Mouse (Mus musculus): ENCODE measurements around the gene Nxph1. TPM values are rescaled to one million over a fixed set of nuclear protein-coding genes. Genes with fewer than 3 reads are reported as not detected.

Nxph1 gene
- not detected for total RNA-seq (2021)
- long read RNA-seq, experiment 1: 0 reads
- long read RNA-seq, experiment 2: 0 reads

GRCm38 (mm10) chr6:8948131-8948470 is at the start of gene Nxph1:
TSS of gene Nxph1 (plus strand) at chr6:8948431.
- intact Hi-C loops (cut with DNase I): no loop called here
- DNase-seq: no peak

DNA sequence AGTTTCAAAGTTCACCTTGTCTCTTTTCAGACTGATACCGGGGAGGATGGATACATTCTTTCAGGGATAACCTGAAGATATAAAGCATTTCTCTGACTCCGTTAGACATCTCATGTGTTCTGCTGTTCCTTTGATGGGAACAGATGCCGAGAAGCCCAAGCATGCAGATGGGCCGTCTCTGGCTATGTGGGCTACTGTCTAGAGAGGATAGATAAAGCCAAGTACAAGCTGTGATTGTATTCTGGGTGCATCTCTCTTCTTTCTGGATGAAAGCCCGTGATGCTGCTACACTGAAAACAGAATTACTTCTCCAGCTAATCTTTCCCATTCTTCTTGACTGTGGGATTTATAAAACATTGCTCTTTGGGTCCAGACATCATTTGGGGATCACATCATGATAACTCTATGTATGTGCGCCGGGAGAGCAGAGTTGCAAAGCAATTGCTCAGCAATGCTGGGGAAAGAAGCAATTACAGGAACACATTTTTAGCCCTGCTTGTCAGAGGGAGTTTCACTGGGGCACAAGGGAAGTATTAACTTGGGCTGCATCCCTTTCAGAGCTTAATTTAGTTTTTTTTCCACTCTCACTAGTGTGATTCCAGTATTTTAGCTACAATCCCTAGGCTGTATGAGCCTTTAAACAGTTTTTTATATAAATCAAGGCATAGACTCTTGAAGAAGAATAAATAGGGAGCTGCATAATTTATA is 48.1 kb upstream of the Nxph1 start:
- intact Hi-C loops (cut with DNase I): no loop called here
- DNase-seq: no peak

DNA sequence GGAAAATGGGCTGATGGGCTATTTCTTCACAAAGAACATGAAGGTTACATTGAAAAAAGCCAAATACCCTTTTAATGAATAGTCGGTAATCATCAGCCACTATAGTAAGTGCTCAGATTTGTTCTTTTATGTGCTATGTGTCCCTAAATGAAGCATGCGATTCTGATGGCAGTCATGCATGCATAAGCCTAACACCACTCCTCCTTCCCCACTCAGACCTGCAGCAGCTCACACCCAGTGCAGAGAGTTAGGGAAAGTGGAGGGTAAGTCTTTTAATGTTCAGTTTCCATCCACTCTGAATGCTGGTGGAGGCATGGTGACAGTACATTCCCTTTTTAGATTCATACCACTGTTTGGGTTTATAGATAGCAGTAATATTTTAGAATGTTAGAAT is 47.5 kb upstream of the Nxph1 start:
- intact Hi-C loops (cut with DNase I): no loop called here
- no peak for DNase-seq

DNA sequence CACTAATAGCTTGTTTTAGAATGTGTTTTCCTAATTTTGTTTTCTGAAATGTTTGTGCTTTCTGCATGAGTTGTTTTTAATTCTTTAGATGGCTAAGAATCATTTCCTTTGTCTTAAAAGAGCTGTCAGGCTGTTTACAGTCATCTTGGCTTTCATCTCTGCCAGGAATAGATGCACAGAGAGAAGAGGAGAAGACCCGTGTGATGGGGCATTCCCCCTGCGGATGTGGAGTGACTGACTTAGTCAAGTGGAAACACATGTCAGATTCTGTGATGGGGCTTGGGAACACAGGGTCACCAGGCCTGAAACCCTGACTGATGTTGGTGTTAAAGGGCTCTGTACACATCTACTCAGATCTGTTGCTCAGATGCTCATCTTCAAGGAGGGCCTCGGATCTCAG is 40.3 kb upstream of the Nxph1 start:
- intact Hi-C loops (cut with DNase I): no loop called here
- no peak for DNase-seq

DNA sequence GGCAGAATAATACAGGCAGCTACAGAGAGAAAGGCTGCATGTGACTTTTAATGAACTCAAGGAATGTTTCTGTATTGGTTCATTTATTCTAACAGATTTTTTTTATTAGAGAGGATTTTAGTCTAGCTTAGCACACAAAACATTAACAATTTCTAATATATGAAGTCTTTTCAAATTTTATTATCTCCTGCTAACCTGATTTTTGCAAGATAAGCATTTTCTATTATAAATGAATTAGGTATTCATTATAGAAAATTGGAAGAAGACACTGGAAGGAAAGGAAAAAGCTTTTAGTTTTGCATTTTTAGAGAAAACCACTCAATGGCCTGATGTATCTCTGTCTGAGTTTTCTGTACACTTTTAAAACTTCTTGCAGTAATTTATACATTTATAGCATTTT is 34.8 kb upstream of the Nxph1 start:
- no peak for DNase-seq
- intact Hi-C loops (cut with DNase I): no loop called here

DNA sequence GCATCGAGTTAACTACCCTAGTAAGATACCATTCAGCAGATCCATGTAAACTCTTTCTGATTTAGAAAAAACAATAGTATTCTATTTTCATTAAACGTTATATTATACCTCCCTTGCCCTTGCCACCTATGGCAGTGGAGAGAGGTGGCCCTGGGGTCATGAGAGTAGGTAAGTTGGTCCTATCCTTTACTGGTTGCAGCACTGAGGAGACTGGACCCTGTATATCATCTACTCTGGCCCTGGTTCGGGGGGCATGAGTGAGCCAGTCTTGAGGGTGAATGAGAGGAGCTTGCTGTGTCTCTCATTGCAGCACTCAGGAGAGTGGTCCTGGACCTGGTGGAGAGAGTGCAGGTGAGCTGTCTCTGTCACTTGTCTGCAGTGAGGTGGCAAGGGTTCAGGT is 33.5 kb upstream of the Nxph1 start:
- DNase-seq: no peak
- intact Hi-C loops (cut with DNase I): no loop called here

- intact Hi-C loops (cut with DNase I): no loop called here
- DNase-seq: no peak
Measured at GRCm38 (mm10) chr6:8924481-8924880, 23.8 kb upstream of the Nxph1 start.

DNA sequence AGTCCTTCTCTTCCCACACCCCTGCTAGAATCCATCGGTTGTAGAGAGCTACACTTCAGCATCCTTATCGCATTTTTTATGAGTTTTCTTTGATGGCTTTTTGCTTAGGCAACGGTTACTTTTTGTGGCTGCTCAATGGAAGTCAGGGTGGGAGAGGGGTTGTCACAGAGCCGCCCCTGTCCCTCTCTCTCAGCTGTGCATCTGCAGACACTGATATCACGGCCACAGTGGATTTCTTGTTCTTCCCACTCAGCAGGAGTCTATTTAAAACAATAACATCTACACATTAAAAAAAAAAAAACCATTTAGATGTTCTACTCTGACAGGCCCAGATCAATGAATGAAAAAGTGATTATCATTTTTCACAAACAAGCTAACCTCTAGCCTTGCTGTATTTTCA is 13.0 kb upstream of the Nxph1 start:
- intact Hi-C loops (cut with DNase I): loop anchor here (10.0 kb wide), 1 partner anchor 300 kb away; no protein-coding TSS in a partner anchor
- DNase-seq: no peak

GRCm38 (mm10) chr6:8935705-8936104 is 12.5 kb upstream of the Nxph1 start:
- DNase-seq: peak; percentile 29 to 66
- intact Hi-C loops (cut with DNase I): loop anchor here (10.0 kb wide), 1 partner anchor 299 kb away; no protein-coding TSS in a partner anchor

DNA sequence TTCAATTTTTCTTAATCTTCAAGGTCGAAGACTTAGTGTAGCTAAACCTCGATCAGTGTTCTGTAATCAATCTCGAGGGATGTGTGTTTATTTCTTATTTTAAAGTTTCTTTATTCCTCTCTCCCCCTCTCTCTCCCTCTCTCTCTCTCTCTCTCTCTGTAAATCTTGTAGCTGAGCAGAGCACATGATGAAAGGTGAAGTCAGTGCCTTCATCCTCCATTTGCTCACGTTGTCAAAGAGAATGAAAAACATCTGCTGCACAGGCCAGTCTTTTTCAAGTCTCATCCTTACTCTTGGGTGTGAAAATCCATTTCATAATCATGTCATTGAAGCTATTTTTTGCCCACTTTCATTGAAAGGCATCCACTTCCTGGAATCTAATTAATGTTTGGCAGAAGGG is 12.1 kb upstream of the Nxph1 start:
- intact Hi-C loops (cut with DNase I): loop anchor here (10.0 kb wide), 1 partner anchor 299 kb away; no protein-coding TSS in a partner anchor
- DNase-seq: no peak

GRCm38 (mm10) chr6:8948471-8949411 is 510 bp downstream of the Nxph1 start:
- peak; percentile 51 to 71 for DNase-seq
- intact Hi-C loops (cut with DNase I): no loop called here

GRCm38 (mm10) chr6:8949665-8950201 is 1.5 kb downstream of the Nxph1 start:
- DNase-seq: peak; percentile 20 to 21
- intact Hi-C loops (cut with DNase I): no loop called here

DNA sequence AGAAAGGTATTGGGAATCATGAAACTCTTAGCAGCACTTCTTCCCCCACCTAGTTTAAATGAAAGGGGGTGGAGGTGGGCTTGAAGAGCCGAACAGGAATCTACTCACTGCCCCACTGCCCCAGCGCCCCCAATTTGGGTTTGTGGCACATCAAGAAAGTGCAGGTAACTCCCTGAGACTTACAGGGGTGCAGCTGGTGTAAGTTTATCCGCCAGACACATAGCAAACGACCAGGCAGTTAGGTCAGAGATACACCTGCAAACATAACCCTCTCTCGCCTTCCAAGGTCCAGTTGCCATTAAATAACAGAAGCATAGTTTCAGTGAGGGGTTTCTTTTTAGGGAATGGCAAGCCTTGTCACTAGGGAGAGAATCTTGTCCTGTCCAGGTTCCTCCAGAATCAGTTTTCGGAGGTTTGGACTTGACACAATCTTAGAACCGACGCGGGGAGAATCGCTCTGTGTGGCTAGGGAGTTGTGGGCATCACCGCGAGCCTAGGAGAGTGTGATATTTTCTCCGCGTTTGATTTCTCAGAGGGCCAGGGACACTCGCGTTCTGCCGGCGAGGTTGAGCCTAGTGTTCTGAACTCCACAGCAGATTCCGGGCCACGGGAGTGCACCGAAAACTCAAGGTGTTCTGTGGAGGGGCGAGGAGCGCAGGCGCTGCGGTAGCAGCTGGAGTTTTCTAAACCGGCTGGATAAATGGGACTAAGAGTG is 2.5 kb downstream of the Nxph1 start:
- DNase-seq: no peak
- intact Hi-C loops (cut with DNase I): no loop called here

GRCm38 (mm10) chr6:8951326-8951695 is 3.1 kb downstream of the Nxph1 start:
- intact Hi-C loops (cut with DNase I): no loop called here
- DNase-seq: peak in 1 of 2 experiments; percentile 26

- no peak for DNase-seq
- intact Hi-C loops (cut with DNase I): no loop called here
Measured at GRCm38 (mm10) chr6:8951884-8952590, 3.8 kb downstream of the Nxph1 start.

DNA sequence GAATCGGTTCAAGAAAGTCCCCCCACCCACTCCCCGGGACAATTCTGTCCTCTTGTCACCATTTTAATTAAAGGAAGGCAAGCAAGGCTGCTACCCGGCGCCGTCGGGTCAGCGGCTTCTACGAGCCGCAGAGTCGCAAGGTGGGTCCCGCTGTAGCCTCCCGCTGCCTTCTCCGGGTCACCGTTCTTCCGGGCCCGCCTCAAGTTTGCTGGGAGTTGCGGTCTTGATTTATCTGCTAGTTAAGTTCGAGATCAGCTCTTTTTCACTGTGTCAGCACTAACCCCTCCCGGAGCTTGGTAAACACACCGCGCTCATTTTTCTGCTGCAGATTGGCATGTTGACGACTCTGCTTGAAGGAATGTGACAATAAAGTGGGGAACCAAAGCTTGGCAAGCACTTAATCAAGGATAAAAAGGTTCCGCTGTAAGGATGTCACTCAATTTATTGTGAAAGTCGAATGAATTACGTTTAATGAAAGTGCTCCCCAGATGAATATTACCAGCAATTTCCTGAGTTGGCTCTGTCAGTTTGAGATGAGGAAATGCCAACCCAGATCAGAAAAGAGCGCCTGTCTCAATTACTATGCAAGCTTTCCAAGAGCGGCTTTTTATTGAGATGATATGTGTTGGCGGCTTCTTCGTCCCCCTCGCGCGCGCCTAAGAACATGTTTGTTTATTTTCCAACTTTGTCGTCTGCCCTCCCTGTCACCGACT is 7.7 kb downstream of the Nxph1 start:
- intact Hi-C loops (cut with DNase I): no loop called here
- no peak for DNase-seq

GRCm38 (mm10) chr6:8956743-8957528 is 8.7 kb downstream of the Nxph1 start:
- intact Hi-C loops (cut with DNase I): no loop called here
- DNase-seq: no peak

DNA sequence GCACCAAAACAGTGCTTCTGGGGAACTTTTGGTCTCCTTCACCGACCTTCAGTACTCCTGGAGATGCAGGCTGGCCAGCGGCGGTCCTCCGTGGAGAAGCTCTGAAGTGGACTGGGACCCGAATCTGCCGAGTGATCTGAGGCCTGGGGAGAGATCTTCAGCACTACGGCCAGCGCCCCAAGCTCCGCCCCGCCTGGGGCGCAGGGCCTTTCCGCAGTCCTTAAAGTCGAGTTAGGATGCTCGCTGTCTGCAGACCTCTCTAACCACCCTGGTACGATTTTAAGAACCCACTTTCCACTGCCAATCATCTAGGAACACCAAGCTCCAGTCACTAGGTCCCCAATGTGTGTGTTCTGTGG is 9.3 kb downstream of the Nxph1 start:
- peak; percentile 21 to 40 for DNase-seq
- intact Hi-C loops (cut with DNase I): no loop called here
